Mouse (Mus musculus) activated CD4-positive, CD25-positive, alpha-beta regulatory T cell, adult 4 months (primary cell): ENCODE results near the gene Hacd3. TPM values are rescaled to one million over a fixed set of nuclear protein-coding genes. Genes with fewer than 3 reads are reported as not detected.

Experiments
- ATAC-seq: one replicate; pipeline ENCODE4 v1.8.0; 2017
- polyA plus RNA-seq, 2 experiments: library from polyadenylated mRNA; unstranded; fragments of 100-300 nt; shearing (Covaris generic); gene quantifications; one replicate each; pipeline ENCODE4 v1.2.1; 2017

Hacd3 gene
- polyA plus RNA-seq, 2 experiments from 2014 or later, result 104 to 106 TPM

DNA sequence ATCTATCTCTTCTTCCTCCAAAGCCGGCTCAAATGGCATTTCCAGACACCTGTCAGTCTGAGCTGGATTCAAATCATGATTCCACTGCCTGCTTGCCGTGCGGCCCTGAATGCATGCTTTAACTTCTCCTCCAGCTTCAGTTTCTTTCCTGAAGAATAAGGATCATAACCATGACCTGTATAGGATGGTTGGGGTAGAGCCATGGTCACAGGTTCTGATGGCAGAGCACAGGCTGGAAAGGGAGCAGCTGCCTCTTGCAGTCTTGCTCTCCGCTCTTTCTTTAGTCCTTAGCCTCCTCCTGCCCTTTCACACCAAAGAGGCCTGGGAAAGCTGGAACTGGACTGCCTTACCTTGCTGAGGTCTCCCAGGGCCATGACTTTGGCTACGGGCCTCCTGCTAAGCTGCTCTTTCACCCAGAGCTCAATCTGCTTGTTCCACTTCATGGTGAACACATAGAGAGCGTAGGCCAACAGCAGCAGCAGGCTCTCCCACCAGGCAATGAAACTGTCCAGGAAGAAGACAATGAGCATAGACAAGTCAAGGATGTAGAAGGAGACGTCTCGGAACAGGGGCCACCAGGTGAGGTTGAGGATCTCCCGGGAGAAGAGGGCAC, 73.9 kb downstream of the Hacd3 start:
- ATAC-seq, result no peak

DNA sequence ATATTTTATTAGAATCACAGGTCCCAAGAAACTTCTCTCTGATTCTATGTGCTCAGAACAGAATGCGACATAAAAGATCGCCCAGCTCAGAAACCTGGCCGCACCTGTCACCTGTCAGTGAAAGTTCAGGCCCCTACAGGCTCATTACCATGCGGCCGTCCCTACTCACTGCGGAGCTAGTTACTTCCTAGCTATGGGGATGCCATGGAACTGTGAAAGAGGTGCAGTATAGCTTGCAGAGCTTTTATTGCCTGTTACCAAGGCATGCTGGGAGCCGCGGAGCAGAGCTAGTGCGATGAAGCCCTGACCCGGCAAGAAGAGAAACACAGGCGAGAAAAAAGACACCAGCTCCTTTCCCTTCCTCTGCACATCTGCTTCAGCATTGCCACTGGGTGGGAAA, 77.5 kb downstream of the Hacd3 start:
- no peak for ATAC-seq

DNA sequence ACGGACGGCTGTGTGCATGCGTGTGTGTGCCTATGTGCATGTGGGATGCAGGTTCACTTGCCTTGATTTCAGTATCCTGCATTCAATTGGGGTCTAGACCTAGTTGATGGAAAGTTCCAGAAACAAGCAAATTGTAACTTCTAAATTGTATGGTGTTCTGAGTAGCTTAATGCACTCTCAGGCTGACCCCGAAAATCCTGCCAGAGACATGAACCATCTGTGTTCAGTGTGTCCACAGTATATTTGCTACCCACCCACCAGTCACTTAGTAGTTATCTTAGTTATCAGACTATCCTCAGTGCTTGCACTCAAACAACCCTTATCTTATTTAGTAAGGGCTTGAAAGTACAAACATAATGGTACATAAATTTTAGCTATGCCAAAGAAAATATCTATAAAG, 79.8 kb downstream of the Hacd3 start:
- ATAC-seq, result no peak

DNA sequence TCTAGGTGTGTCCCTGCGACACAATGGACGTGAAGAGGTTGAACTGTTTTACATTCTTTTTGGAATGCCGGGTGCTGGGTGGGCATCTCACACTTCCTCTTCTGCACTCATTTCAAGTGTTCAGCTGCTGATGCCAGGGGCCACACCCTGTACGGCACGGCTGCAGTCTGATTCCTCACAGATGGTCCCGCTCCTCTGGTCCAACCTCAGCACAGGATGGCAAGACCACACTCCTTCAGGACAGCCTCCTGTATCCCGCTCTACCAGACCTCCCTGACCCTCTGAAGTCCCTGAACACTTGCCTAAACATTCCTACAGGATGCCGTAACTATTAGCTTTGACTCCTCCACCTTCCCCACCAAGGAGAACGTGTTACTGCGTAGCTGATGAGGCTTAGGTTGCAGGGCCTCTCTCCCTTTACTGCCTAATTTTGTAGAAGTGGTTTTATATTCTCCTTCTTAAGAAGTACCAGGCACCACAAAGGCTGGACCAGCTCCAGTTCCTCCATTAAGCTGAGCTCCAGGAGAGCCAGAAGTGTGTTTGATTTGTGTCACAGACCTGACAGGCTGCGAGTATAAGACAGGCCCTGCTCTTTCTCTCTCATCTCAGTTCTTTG, 80.7 kb downstream of the Hacd3 start:
- no peak for ATAC-seq

DNA sequence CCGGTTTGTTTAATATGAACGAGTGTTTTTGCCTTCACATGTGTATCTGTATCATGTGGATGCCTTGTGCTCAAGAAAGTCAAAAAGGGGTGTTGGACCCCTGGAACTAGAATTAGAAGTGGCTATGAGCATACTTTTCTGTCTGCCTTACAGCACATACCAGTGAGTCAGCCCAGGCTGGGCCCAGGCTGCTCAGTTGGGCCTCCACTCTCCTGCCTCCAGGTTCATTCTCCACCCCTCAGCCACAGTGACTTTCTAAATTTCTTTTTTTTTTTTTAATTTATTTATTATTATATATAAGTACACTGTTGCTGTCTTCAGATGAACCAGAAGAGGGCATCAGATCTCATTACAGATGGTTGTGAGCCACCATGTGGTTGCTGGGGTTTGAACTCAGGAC, 81.7 kb downstream of the Hacd3 start:
- ATAC-seq, result no peak

DNA sequence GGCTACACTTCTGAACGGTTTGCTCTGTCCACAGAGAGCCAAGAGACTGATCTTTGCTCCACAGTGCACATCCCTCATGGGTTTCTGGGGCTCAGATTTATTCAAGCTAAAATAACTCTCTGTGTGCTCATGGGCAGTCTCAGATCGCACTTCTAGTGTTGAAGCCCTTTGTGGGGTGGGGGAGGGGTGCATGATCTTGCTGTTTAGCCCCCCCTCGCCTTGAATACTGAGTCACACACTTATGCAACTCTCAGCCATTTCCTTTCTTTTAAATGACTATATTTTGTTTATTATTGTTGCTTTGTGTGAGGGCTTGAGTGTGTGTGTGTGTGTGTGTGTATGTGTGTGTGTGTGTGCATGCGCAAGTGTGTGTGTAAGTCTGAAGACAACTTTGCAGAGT, 82.2 kb downstream of the Hacd3 start:
- no peak for ATAC-seq

DNA sequence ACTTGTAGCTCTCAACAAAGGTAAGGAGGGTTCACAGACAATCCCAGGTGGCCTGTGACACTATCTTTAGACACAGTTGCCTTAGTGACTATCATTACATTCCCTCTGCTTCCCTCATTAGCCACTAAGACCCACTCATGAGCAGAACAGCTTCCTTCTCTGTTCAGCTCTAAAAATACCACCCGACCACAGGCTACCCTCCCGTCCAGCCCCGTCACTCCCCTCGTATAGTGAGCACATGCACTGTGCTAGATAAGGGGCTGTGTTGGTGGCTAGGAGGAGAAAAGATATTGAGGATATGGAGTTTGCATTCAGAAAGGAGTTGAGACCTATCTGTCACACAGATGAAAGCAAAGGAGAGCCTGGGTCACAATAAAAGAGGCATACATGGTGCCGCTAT, 83.0 kb downstream of the Hacd3 start:
- no peak for ATAC-seq

DNA sequence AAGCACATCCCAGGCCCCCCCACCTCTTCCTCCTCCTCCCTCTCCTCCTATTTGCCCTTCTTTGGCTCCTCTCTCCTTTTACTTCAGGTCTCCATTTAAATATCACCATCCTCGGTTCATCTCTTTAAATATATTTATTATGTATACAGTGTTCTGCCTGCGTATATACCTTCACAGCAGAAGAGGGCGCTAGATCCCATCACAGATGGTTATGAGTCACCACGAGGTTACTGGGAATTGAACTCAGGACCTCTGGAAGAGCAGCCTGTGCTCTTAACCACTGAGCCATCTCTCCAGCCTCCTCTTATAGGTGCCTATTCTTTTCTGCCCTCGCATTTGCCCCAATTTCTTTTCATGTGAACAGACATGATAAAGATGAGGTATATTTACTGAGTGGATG, 84.0 kb downstream of the Hacd3 start:
- ATAC-seq, result no peak

Other genes starting within 250 kb of the Hacd3 start
- 10 to 100 TPM; 16.9 to 19.3 TPM for gene Dennd4a, start 210.4 kb downstream of the Hacd3 start, polyA plus RNA-seq
- under 1 TPM; 0.14 to 0.15 TPM for gene Slc24a1, start 70.1 kb downstream of the Hacd3 start, polyA plus RNA-seq
- gene Ints14, start 60.8 kb downstream of the Hacd3 start, polyA plus RNA-seq, result 10 to 100 TPM; 33.5 to 43.9 TPM
- 10 to 100 TPM; 23.4 to 29.2 TPM for gene Dpp8, start 10.7 kb upstream of the Hacd3 start, polyA plus RNA-seq
- gene Igdcc4, start 79.8 kb upstream of the Hacd3 start, polyA plus RNA-seq, result under 1 TPM in 1 of 2 experiments, not detected in 1; 0.11 TPM
- gene Igdcc3, start 119.5 kb upstream of the Hacd3 start, polyA plus RNA-seq, result not detected
- gene Parp16, start 173.7 kb upstream of the Hacd3 start, polyA plus RNA-seq, result 1 to 10 TPM; 5.7 to 6.6 TPM
- not detected for gene Cilp, start 243.5 kb upstream of the Hacd3 start, polyA plus RNA-seq